Comparison of ENCODE assay signal across 7 mouse cellular contexts in genomic region chr6:4488349-4488748, GRCm38 (mm10). TPM values are rescaled to one million over a fixed set of nuclear protein-coding genes. Genes with fewer than 3 reads are reported as not detected.
DNase-seq lines count a peak whose midpoint lies in the region; ATAC-seq and TF ChIP-seq lines count a peak whose summit lies in the region.

No protein-coding gene starts in this region.

- H3K9me3 ChIP-seq in hindbrain, embryonic 15.5 days = no peaks in the 10 kb centered on the region
- no peaks in the 10 kb centered on the region for H3K9me3 ChIP-seq in liver, embryonic 12.5 days (replicated peaks)

- DNase-seq in gastrocnemius, adult 2 months = peak; percentile 82
- peak; percentile 70 for DNase-seq in testis, postnatal 10 days (ENCODE audit: low spot score)
- DNase-seq in left cerebral cortex, postnatal 25 days (ENCODE audit: low spot score in 2 of 2) = no peak
- no peak for DNase-seq in cerebellum, postnatal 14 days

- H3K36me3 ChIP-seq in hindbrain, embryonic 15.5 days = no peaks in the 10 kb centered on the region
- no peaks in the 10 kb centered on the region for H3K36me3 ChIP-seq in liver, embryonic 12.5 days

- H3K27ac ChIP-seq in brown adipose tissue, adult 24 weeks (replicated peaks; ENCODE audit: low read depth, low read length) = peak overlapping the region; percentile 59
- peak overlapping the region; percentile 77 for H3K27ac ChIP-seq in gastrocnemius, adult 2 months
- peak overlapping the region; percentile 7; the same call in 1 of the 2 replicates for H3K27ac ChIP-seq in hindbrain, embryonic 15.5 days (replicated peaks)
- H3K27ac ChIP-seq in liver, embryonic 12.5 days = peak overlapping the region; percentile 54; the same call in 1 of the 2 replicates

- H3K4me3 ChIP-seq in brown adipose tissue, adult 24 weeks (ENCODE audit: insufficient read depth, low read depth, low read length) = no peak overlapping the region
- H3K4me3 ChIP-seq in gastrocnemius, adult 2 months = peak overlapping the region; percentile 53
- H3K4me3 ChIP-seq in hindbrain, embryonic 15.5 days = no peak overlapping the region
- H3K4me3 ChIP-seq in liver, embryonic 12.5 days = no peak overlapping the region

- no peaks in the 10 kb centered on the region for H3K27me3 ChIP-seq in hindbrain, embryonic 15.5 days
- no peaks in the 10 kb centered on the region for H3K27me3 ChIP-seq in liver, embryonic 12.5 days (replicated peaks)

- ATAC-seq in hindbrain, embryonic 15.5 days (ENCODE audit: low FRiP score, low read depth) = no peak
- no peak for ATAC-seq in liver, embryonic 12.5 days

- 12% methylated on average over 1 of the region's 1 CpGs for WGBS in hindbrain, embryonic 15.5 days
- WGBS in liver, embryonic 12.5 days (ENCODE audit: insufficient replicate concordance) = 14% methylated on average over 1 of the region's 1 CpGs

- intact Hi-C loops in gastrocnemius, adult 2 months (cut with DNase I) = loop anchor here (5.0 kb wide), 1 partner anchor 71 kb away; no protein-coding TSS in a partner anchor
- intact Hi-C loops in left cerebral cortex, postnatal 25 days (cut with DNase I) = no loop called here

- no peak overlapping the region for H3K9ac ChIP-seq in hindbrain, embryonic 15.5 days
- no peak overlapping the region for H3K9ac ChIP-seq in liver, embryonic 12.5 days

- H3K4me2 ChIP-seq in hindbrain, embryonic 15.5 days = no peak overlapping the region
- no peak overlapping the region for H3K4me2 ChIP-seq in liver, embryonic 12.5 days

- TF ChIP-seq CTCF in gastrocnemius, adult 2 months (IDR thresholded peaks at IDR 0.05) = no peak

- no peaks in the 10 kb centered on the region for H3K4me1 ChIP-seq in brown adipose tissue, adult 24 weeks (ENCODE audit: control insufficient read depth, insufficient read depth, insufficient read length, low read length)
- H3K4me1 ChIP-seq in hindbrain, embryonic 15.5 days (replicated peaks) = no peaks in the 10 kb centered on the region
- no peaks in the 10 kb centered on the region for H3K4me1 ChIP-seq in liver, embryonic 12.5 days

RNA-seq across cellular contexts. Expression of gene Col1a2, which starts 16.3 kb away (rescaled TPM):
- 55.7 and 80.6 TPM in 2 replicates for polyA plus RNA-seq in brown adipose tissue, adult 24 weeks (2012; ENCODE audit: insufficient read depth, insufficient read length, missing spikeins)
- total RNA-seq in gastrocnemius, adult 2 months (2021) = 100 to 1,000 TPM; 127 to 394 TPM
- 118 and 148 TPM in 2 replicates for polyA plus RNA-seq in hindbrain, embryonic 15.5 days (2015; fragmentation: Nextera tagmentation; extraction: Ambion mirVana)
- 85.5 and 94.7 TPM in 2 replicates for polyA plus RNA-seq in liver, embryonic 12.5 days (2016; fragmentation: Nextera tagmentation; extraction: Ambion mirVana)
- 10 to 100 TPM; 26.8 to 32.8 TPM for total RNA-seq in left cerebral cortex, postnatal 25 days (2021)

Comparison
In these comparisons a context has a peak if more than half of its experiments do, and no peak if none do; other contexts are left out.
1. H3K27ac ChIP-seq: peak in every context shown above with its lines; median percentile 77 in gastrocnemius, adult 2 months; 59 in brown adipose tissue, adult 24 weeks; 54 in liver, embryonic 12.5 days; 7 in hindbrain, embryonic 15.5 days.
2. DNase-seq: peak in gastrocnemius, adult 2 months (single experiment) and testis, postnatal 10 days (single experiment); none in left cerebral cortex, postnatal 25 days (0 of 2) and cerebellum, postnatal 14 days (0 of 2).